Mouse (Mus musculus) monocyte, adult 2 months (primary cell): Measurements from ENCODE around the gene Agap1.

Experiments used
- DNase-seq, 2 experiments: peaks; one replicate each; pipeline ENCODE4 v3.0.0; 2022; ENCODE audit warnings: low spot score in 2 of 2, low read depth in 1 of 2

Agap1 gene

DNA sequence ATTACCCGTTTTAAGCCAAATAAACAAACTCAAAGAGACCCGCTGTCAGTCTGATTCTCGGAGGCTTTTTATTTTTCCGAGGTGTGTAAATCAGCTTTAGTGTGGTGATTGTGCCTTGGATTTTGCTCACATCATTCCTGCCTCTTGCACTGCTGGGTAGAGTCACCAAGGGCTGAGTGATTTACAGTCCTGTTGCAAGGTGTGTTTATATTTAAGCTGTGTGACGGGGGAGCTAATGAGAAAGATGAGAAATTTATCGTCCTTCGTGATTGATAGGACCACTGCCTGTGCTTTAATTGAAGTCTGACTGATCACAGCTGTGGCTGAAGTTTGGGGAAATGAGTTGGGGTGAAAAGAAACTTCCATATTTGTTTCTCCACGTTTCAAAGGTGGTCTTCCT is 192.9 kb downstream of the Agap1 start:
- DNase-seq, result no peak

- no peak for DNase-seq
Measured at GRCm38 (mm10) chr1:89650557-89650956, 196.0 kb downstream of the Agap1 start.

DNA sequence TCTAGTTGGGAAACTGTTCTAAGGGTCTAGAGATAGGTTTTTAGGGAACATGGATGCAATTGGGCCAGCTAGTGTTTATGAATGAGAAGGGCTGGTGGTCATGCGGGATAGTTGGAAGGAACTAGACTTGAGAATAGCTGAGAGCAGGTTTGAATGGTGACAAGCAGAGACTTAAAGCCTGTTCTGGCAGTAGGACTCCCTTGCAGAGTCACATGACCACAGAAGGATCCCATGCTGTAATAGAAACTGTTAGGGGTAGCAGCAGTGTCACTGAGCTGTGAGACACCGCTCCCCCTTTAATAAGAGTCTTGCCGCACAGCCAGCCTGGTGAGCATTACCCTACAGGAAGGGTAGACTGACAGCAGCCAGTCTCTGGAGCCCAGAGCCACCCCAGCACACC is 201.6 kb downstream of the Agap1 start:
- DNase-seq, result no peak

GRCm38 (mm10) chr1:89656643-89657321 is 202.2 kb downstream of the Agap1 start:
- no peak for DNase-seq

DNA sequence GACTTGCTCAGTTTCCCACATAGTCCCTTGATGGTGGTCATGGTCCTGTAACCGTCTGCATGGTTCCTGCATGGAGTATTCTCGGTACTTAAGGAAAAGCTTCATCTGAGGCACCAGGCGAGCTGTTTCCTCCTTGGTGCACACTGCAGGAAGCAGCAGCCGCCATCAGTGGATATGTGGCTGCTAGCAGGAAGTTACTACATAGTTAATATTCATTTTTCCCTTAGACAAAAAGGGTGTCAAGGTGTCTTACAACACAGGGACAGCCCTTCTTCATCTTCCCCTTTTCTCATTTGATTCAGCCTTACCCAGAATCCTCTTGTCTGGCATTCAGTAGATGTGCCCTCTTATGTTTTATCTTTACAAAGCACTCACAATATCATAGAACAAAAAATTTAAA is 206.2 kb downstream of the Agap1 start:
- DNase-seq, result no peak

GRCm38 (mm10) chr1:89666154-89666553 is 211.5 kb downstream of the Agap1 start:
- DNase-seq, result no peak

DNA sequence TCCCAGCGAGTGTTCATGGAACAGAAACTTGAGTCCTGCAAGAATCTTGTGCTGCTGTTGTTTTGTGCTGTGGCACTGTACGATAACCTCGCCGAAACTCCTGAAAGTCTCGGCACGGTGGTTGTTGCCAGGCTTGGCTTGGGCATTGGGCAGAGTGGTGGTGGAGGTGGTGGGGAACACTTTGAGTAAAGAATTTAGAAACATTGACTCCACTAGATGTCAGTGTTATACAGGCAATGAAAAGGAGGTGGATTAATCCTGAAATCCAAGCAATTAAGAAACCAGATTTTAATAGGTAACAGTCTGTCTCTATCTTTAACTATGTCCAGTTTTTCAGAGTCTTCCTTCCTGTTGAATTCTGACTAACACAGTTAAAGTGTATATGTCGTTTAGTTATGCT is 212.8 kb downstream of the Agap1 start:
- no peak for DNase-seq

DNA sequence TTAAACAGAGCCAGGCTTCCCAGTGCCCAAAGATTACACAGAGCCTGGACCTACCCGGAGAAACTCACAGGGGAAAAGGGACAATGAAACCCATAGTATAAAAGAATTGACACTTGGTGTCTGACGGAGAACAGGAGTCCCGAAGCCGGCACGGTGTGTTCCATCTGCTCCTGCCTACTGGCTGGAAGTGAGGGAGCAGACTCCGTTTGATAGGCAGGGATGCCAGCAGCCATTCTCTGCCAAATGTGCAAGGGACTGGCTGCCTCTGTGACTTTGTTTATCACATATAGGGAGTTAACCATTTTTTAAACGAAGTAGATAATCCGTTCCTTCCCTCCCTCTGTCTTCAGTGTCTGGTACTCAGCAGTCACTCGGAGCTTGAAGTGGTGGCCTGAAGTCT is 214.0 kb downstream of the Agap1 start:
- no peak for DNase-seq

GRCm38 (mm10) chr1:89671110-89671787 is 216.6 kb downstream of the Agap1 start:
- no peak for DNase-seq

GRCm38 (mm10) chr1:89673071-89673470 is 218.5 kb downstream of the Agap1 start:
- DNase-seq, result no peak

GRCm38 (mm10) chr1:89673686-89674085 is 219.1 kb downstream of the Agap1 start:
- no peak for DNase-seq

- DNase-seq, result no peak
Measured at GRCm38 (mm10) chr1:89674681-89675080, 220.1 kb downstream of the Agap1 start.

GRCm38 (mm10) chr1:89676411-89676810 is 221.8 kb downstream of the Agap1 start:
- DNase-seq, result no peak

GRCm38 (mm10) chr1:89680673-89681072 is 226.1 kb downstream of the Agap1 start:
- no peak for DNase-seq

GRCm38 (mm10) chr1:89688914-89689313 is 234.3 kb downstream of the Agap1 start:
- DNase-seq, result no peak

GRCm38 (mm10) chr1:89689544-89690212 is 235.1 kb downstream of the Agap1 start:
- DNase-seq, result no peak

DNA sequence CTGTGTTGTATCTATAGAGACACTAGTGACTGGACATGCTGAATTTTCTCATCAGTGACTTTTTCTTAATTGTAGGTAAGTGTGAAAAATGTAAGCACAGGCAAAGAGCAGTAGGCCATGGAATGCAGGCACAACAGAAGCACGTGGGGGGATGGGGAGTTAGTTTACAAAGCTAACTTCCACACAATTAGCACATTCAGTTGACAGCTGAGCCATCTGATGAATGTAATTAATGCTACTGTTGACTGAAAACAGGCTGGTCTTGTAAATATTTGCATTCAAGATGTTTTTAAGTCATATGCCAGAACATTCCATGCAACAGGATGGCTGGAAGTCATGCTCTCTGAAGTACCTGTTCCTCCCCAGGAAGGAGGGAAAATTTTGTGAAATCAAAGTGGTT is 236.5 kb downstream of the Agap1 start:
- DNase-seq, result no peak

- no peak for DNase-seq
Measured at GRCm38 (mm10) chr1:89692420-89692819, 237.8 kb downstream of the Agap1 start.

GRCm38 (mm10) chr1:89694916-89695315 is 240.3 kb downstream of the Agap1 start:
- DNase-seq, result no peak

- no peak for DNase-seq
Measured at GRCm38 (mm10) chr1:89697241-89697640, 242.6 kb downstream of the Agap1 start.

DNA sequence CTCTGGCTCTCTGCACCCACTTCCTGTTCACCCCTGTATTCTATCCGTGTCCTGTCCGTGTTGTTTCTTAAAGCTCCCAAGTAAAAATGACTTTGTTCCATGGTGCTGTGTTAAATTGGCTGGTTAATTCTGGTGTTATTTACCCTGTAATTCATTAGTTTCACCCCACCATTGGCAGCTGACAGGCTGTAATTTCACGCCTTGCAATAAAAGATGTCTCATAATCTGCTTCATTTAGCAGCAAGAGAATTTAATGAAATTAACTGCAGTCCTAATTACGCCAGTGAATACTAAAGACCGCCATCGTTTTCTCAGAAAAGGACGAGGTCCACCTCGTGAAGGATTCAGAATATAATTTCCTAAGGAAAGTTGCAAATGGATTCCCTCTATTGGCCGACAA is 245.6 kb downstream of the Agap1 start:
- no peak for DNase-seq

DNA sequence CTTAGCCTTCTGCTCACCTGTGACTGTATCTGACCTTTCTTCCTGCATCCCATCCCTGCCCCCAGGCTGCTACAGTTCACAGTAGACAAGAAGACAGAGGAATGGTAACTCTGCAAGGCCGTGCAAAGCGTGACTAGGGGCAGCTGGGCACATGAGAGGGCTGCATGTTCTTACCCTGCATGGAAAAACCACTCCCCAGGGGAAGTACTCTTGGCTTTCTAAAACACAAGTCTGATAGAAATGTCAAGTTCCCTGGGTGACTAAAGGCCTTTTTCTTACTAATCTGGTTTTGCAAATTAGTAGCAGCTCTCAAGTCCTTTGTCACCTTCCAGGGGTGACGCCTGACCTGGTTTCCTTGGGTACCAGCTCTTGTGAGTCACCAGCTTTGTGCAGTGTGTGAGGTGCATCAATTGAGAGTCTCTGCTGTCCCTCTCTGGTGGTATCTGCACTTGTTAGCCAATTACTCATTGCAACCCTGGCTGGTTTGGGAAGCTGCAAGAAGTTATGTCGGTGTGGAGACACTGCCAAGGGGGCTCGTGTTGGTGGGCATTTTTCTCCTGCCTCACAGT is 246.6 kb downstream of the Agap1 start:
- DNase-seq, result no peak
